Mouse (Mus musculus): ENCODE measurements around the gene Dnm3. TPM values are rescaled to one million over a fixed set of nuclear protein-coding genes. Genes with fewer than 3 reads are reported as not detected.
A peak's percentile ranks its signal among the peaks of the same experiment; 100 is the strongest.

Gene Dnm3
- total RNA-seq, 2 experiments from 2014 or later, result 5.0 to 6.3 TPM

- no peak for DNase-seq
- intact Hi-C loops (cut with DNase I; ENCODE audit: low total_unique reads), result no loop called here
These were observed 256.0 kb downstream of the Dnm3 start for GRCm38 (mm10) chr1:162221801-162222301.

DNA sequence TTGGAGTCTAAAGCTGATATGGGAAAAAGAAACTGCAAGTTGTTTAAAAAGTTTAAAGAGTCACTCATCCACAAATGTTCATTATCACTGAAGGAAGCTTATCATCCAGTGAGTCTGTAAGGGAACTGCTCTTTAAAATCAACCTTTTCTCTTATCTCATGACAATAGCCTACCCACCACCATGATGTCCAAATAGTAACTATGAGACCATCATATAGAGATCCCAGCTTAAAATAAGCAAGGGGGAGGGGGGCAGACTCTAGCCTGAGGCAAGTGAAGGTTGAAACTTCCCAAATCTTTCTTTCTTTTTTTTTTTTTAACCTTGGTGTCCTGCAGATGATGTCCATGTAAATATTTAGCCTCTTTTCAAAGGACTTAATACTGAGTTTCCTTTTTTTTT lies 256.9 kb downstream of the Dnm3 start:
- intact Hi-C loops (cut with DNase I; ENCODE audit: low total_unique reads), result no loop called here
- no peak for DNase-seq

GRCm38 (mm10) chr1:162219781-162220180 lies 258.1 kb downstream of the Dnm3 start:
- intact Hi-C loops (cut with DNase I; ENCODE audit: low total_unique reads), result no loop called here
- DNase-seq, result no peak

GRCm38 (mm10) chr1:162218530-162219180 lies 259.2 kb downstream of the Dnm3 start:
- intact Hi-C loops (cut with DNase I; ENCODE audit: low total_unique reads), result no loop called here
- peak; percentile 22 for DNase-seq

DNA sequence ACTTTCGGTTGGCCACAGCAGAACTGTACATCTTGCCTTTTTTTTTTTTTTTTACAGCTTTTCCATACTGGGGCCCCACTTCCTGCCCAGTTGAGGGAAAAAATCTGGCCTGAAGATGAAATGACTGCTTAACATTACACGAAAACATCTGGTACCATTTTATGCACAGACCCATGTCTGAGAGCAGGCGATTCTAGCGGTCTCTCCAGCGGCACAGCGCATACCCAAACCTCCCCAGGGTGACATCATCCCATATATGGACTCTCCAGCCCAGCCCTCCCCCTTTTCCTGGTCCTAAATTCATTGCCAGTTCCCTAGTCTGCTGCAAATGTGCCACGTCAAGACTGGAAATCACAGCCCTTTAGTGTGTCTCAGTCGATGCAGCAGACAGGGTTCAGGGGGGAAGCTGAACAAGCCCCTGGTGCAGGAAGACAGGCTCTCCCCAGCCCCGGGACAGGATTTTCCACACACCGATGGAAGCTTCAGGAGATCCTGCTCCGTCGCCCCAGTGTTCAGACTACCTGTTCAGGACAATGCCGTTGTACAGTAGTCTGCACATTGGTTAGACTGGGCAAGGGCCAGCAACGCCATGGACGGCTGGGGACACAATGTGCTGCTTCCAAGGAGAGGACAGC lies 260.4 kb downstream of the Dnm3 start:
- DNase-seq, result peak; percentile 75
- intact Hi-C loops (cut with DNase I; ENCODE audit: low total_unique reads), result no loop called here

DNA sequence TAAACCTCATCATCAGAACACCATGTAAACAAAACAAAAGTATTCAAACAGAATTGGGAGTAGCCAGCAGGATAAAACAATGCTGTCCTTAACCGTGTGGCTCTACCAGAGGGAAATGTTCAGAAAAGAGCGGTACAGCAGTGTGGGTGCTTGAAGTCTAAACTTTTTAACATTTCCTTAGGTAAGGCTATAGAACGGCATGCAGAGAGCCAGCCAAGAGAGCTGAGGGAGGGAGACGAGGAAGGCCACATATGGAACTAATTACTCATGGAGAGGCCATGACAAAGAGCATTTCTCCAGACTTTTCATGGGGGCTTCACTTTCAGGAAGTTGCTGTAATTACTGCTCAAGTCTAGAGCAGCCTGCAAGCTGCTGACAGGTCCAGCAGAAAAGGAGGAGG lies 261.2 kb downstream of the Dnm3 start:
- DNase-seq, result no peak
- intact Hi-C loops (cut with DNase I; ENCODE audit: low total_unique reads), result no loop called here

GRCm38 (mm10) chr1:162215743-162216142 lies 262.1 kb downstream of the Dnm3 start:
- intact Hi-C loops (cut with DNase I; ENCODE audit: low total_unique reads), result no loop called here
- DNase-seq, result no peak

DNA sequence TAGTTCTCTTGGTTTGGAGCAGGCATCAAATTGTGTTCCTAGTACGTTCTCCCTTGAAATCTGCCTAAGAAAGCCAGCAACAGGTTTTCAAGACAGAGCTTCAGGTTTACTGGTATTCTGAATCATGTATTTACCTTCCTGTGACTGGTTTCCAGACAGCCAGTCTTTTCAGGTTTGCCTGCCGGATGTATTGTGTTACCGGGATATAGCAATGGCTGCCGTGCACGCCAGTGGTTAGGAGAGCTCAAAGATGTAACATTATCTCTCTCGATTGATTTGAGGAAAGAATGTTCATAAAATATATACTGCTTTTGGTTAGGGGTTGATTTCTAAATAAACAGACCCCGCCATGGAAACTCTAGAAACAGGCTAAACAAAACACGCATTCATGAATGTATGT lies 264.8 kb downstream of the Dnm3 start:
- DNase-seq, result no peak
- intact Hi-C loops (cut with DNase I; ENCODE audit: low total_unique reads), result no loop called here

- DNase-seq, result no peak
- intact Hi-C loops (cut with DNase I; ENCODE audit: low total_unique reads), result no loop called here
These were observed 267.3 kb downstream of the Dnm3 start for GRCm38 (mm10) chr1:162210529-162210928.

DNA sequence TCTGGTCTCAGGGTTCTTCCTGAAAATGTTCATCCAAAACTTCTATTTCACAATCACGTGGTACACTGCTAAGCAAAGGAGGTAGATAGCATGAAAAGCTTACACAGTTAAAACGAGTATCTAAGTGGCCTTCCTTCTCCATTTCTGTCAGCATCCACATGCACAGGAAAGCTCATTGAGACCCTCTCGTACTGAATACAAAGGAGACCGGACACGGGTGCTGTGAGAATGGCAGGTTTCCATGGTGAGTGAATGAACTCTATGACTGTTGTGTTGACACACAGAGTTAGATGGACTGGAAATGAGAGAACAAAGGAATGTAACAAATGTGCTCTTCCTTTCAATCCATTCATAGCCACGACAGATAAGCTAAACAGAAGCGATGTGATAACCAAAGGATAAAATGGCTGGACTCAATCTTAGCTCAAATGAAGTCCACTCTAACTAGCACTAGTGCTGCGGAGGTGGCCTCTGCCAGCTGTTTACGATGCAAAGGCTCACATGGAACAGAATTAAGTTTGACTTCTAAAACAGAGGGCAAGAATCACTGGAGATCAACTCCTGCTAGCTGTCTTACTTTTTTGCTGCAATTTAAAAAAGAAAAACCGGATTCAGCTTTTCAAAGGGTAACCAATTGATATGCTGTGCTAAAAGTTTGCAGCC lies 268.2 kb downstream of the Dnm3 start:
- intact Hi-C loops (cut with DNase I; ENCODE audit: low total_unique reads), result no loop called here
- DNase-seq, result no peak

GRCm38 (mm10) chr1:162209010-162209409 lies 268.8 kb downstream of the Dnm3 start:
- no peak for DNase-seq
- intact Hi-C loops (cut with DNase I; ENCODE audit: low total_unique reads), result no loop called here

DNA sequence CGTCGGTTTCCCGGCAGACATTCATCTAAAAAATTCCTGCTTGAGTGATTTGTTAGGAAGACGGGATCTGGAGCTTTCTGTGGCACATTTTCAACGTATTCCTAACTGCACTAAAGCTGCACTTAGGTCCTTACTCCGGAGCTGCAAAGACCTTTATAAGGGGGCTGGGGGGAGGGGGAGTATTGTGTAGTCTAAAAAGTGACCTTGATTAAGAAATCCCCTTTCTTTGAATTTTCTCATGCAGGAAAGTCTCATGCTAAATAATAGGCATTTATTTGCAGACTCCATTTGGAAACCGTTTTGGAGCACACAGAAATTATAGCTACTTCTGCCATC lies 270.2 kb downstream of the Dnm3 start:
- intact Hi-C loops (cut with DNase I; ENCODE audit: low total_unique reads), result no loop called here
- no peak for DNase-seq

DNA sequence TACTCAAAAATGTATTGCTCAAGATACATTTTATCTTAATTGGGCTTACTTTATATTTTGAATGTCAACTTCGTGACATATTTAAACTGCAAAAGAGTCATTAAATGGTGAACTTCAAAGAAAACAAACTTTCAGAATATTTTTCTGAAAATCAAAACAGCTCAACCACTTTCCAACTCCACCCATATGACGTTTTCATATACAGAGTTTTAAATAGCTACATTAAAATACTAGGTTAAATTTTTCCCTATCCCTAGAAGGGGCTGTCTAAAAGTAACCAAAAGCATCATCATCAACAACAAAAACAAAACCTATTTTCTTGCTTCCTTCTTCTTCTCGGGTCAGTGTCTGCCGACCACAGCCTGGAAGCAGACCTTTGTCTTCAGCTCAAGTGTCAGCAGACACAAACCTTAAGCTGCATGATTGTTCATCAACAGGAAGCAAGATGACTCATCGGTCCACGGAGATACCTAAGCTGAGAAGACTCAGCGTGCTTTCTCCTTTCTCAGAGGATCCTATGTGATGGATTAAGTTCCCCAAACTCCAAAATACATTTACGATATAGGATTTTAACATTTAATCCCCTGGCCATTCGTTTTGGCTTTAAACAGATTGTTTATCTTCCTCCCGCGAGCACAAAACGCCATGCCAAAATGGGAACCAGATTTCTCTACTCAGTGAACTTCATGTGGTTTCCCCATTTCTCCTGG lies 270.7 kb downstream of the Dnm3 start:
- intact Hi-C loops (cut with DNase I; ENCODE audit: low total_unique reads), result no loop called here
- DNase-seq, result peak; percentile 15

DNA sequence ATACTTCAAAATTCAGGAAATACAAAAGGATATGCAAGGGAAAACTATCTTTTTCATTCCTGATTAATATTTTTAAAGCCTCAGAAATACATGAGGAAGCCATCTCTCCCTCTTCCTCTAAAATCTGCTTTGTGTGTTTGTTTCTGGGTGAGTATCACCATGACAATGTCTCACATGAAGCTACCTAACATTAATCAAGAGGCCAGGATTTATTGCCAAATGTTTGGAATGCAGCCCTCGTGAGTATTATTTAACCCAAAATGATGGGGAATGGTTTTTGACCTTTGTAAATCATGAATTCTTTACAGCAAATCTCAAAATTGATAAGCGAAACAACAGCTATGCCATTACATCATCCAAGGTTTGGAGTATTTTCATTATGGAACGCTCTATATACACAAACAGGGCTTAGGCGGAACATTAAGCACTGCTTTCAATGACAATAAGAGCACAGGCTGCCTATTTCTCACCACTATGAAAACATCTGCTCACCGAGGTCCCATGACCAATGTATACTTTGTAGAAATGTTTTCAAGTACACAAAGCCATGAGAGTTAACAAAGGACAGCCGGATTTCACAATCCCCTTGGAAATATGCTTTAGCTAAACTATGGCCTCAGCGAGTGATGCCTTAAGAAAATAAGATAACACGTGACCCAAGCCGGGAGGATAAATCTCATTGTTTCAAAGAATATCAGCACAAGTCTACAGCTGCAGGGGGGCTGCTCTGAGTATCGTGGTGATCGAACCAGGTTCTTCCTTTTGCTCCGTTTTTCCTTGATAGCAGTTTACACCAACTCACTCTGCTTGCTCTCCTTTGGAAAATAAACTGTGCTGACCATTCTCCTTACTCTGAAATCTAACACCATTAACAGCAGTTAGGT lies 275.1 kb downstream of the Dnm3 start:
- DNase-seq, result no peak
- intact Hi-C loops (cut with DNase I; ENCODE audit: low total_unique reads), result no loop called here

DNA sequence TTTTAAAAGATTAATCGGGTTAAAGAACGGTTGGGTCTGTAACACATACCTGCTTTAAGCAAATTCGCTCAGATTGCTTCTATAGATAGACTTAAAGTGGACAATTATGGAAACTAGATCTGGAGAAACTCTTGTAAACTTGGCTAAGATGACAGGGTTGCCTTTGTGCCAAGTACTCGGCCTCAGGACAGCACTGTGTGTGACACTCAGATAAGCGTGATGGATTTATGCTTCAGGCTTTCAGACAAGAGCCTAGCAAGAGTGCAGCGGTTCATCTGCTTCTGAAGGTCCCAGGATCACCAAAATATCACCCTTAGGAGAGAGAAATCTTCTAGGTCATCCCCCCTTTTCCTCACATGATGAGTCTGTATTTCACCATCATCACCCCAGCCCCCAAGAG lies 277.4 kb downstream of the Dnm3 start:
- intact Hi-C loops (cut with DNase I; ENCODE audit: low total_unique reads), result no loop called here
- DNase-seq, result no peak

DNA sequence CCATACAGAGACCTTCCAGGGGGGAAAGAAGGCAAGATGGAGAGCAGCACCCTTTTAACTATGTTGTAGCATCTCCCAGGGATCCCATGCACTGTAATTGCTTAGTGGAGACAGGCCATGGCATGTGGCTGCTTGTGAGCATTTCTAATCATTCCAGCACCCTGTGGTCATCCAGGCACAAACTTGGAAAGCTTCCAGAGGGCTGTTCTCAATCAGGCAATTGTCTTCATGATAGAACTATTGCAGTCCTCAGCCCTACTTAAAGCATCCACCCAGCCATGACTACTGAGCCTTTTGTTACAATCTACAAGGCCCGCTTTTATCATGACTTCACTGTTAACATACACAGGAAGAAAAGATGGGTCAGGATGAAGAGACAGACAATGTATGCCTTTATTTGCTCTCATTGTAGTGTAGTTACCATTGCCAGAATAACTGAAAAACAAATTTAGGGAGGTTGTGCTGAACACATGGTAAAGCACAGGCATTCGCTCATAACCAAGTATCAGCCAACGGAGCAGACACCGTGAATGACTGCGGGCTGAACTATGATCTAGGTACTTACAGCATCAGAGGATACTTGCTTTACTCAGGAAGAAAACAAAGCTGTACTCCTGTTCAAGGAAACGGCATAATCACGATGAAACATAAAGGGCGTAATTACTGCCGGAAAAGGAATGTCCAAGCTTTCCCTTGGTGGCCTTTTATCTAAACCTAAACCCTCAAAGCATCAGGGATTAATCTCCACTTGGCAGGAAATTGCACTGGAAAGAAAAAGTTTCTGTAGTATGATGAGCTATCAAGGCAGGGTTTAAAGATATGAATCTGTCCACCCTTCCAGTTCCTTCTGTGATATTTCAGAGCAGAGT lies 280.8 kb downstream of the Dnm3 start:
- DNase-seq, result no peak
- intact Hi-C loops (cut with DNase I; ENCODE audit: low total_unique reads), result no loop called here

- intact Hi-C loops (cut with DNase I; ENCODE audit: low total_unique reads), result no loop called here
- no peak for DNase-seq
These were observed 289.1 kb downstream of the Dnm3 start for GRCm38 (mm10) chr1:162188744-162189143.

- DNase-seq, result no peak
- intact Hi-C loops (cut with DNase I; ENCODE audit: low total_unique reads), result no loop called here
These were observed 290.3 kb downstream of the Dnm3 start for GRCm38 (mm10) chr1:162187352-162188120.
